1 mouse cellular context compared by ENCODE assay signal in the genomic region with DNA sequence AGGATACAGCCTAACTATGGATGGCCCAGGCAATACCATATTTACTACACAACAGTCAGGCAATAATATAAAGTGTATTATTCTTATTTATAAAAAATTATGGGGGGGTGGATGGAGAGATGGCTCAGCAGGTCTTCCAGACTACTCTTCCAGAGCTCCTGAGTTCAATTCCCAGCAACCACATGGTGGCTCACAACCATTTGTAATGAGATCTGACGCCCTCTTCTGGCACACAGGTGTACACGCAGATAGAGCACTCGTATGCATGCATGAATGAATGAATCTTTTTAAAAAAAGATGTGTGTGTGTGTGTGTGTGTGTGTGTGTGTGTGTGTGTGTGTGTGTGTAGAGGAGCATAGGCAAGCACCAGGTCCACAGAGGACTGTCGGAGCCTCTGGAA.
TF ChIP-seq lines count a peak whose summit lies in the region.

No protein-coding gene starts in this region.

TF ChIP-seq in MEL, 35 proteins besides CTCF, POLR2A, EP300 and RAD21:
- TF ChIP-seq SMC3 (IDR thresholded peaks at IDR 0.05; ENCODE audit: low read depth, low read length) = peak; percentile 44
- peak; percentile 20; the same call in 1 of the 2 replicates for TF ChIP-seq ZC3H11A (IDR thresholded peaks at IDR 0.05; ENCODE audit: low read depth, low read length)
- peak; percentile 57; the same call in 1 of the 2 replicates for TF ChIP-seq MYC (IDR thresholded peaks at IDR 0.05; ENCODE audit: low read depth, low read length)
